Mouse (Mus musculus): ENCODE results near the gene Kcna1.
A peak's percentile ranks its signal among the peaks of the same experiment; 100 is the strongest.

DNA sequence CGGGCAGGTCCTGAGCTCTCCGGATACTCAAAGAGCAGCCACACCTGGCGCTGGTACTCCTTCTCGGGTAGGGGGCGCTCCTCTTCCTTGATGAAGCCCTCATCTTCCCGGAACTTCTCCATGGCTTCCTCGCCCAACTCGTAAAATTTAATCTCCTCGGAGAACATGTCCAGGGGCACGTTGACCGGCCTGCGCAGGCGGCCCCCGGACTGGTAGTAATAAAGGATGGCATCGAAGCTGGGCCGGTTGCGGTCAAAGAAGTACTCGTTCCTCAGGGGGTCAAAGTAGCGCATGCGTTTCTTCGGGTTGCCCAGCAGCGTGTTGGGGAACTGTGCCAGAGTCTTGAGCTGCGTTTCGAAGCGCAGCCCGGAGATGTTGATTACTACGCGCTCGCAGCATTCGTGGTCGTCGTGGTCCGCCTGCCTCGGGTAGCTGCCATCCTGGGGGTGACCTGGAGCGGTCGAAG is 3.3 kb downstream of the Kcna1 start:
- TF ChIP-seq CTCF (IDR thresholded peaks at IDR 0.05; ENCODE audit: borderline replicate concordance, insufficient read depth, low read depth, low read length) (peak; percentile 62; the same call in 1 of the 2 replicates), POLR2A (IDR thresholded peaks at IDR 0.05; ENCODE audit: borderline replicate concordance, insufficient read depth, low read length) (no peak; the same call in 1 of the 2 replicates)
